Comparison of ENCODE assay signal across 8 mouse cellular contexts in genomic region chr16:32278396-32278795, GRCm38 (mm10). TPM values are rescaled to one million over a fixed set of nuclear protein-coding genes. Genes with fewer than 3 reads are reported as not detected.
DNase-seq lines count a peak whose midpoint lies in the region; ATAC-seq and TF ChIP-seq lines count a peak whose summit lies in the region.

No protein-coding gene starts in this region.

- peaks cover 6% of the 10 kb centered on the region for H3K36me3 ChIP-seq in thymus, adult 2 months (ENCODE audit: control insufficient read depth, insufficient read depth, low read length)
- peaks cover 17% of the 10 kb centered on the region for H3K36me3 ChIP-seq in liver, embryonic 11.5 days (ENCODE audit: control insufficient read depth, insufficient read depth, low read length)

- peak overlapping the region; percentile 72 for H3K4me2 ChIP-seq in liver, embryonic 11.5 days

- peaks cover 7% of the 10 kb centered on the region; the same call in 1 of the 2 replicates for H3K9me3 ChIP-seq in liver, embryonic 11.5 days (ENCODE audit: control insufficient read depth, low read length)

- no peak for ATAC-seq in liver, embryonic 11.5 days (replicated peaks; ENCODE audit: low FRiP score)
- ATAC-seq in activated CD4-positive, CD25-positive, alpha-beta regulatory T cell, adult 4 months, result no peak

- WGBS in thymus, adult 2 months, result 16% methylated on average over 7 of the region's 7 CpGs
- WGBS in liver, embryonic 11.5 days, result 45% methylated on average over 7 of the region's 7 CpGs

- H3K27ac ChIP-seq in thymus, adult 2 months (ENCODE audit: control insufficient read depth, insufficient read depth, low read length), result no peak overlapping the region
- H3K27ac ChIP-seq in liver, embryonic 11.5 days (ENCODE audit: low read depth, low read length), result peak overlapping the region; percentile 98

- H3K4me1 ChIP-seq in thymus, adult 2 months (replicated peaks; ENCODE audit: control insufficient read depth, insufficient read depth, low read length), result 0 out of 2 replicates have a peak, but pooled peaks cover 2% of the 10 kb centered on the region
- H3K4me1 ChIP-seq in liver, embryonic 11.5 days (replicated peaks; ENCODE audit: control insufficient read depth, insufficient read depth, low read length), result peaks cover 16% of the 10 kb centered on the region; the same call in 1 of the 2 replicates

- H3K4me3 ChIP-seq in thymus, adult 2 months (ENCODE audit: control insufficient read depth, insufficient read depth, low read length), result peak overlapping the region; percentile 82
- peak overlapping the region; percentile 77 for H3K4me3 ChIP-seq in liver, embryonic 11.5 days (ENCODE audit: low read depth, low read length)

- peak; percentile 19 for DNase-seq in adrenal gland, adult 2 months
- no peak for DNase-seq in adrenal gland, postnatal 36 days
- DNase-seq in thymus, adult 2 months, result no peak
- DNase-seq in thymus, adult 18-20 months, result no peak
- no peak for DNase-seq in liver, embryonic 11.5 days (ENCODE audit: low spot score)
- DNase-seq in frontal cortex, adult 2 months (ENCODE audit: extremely low spot score in 1 of 2, low spot score in 1 of 2), result no peak
- DNase-seq in gastrocnemius, postnatal 4 days (ENCODE audit: low spot score in 2 of 2), result no peak

- TF ChIP-seq POLR2A in thymus, adult 2 months (IDR thresholded peaks at IDR 0.05; ENCODE audit: control insufficient read depth, extremely low read depth, insufficient read depth, low read length, poor library complexity), result no peak

- no peaks in the 10 kb centered on the region for H3K27me3 ChIP-seq in thymus, adult 2 months (ENCODE audit: control insufficient read depth, insufficient read depth, low read length)
- H3K27me3 ChIP-seq in liver, embryonic 11.5 days (replicated peaks; ENCODE audit: control insufficient read depth, insufficient read depth, low read length), result no peaks in the 10 kb centered on the region

- peak overlapping the region; percentile 96 for H3K9ac ChIP-seq in liver, embryonic 11.5 days (ENCODE audit: low read depth, low read length)

- TF ChIP-seq CTCF in thymus, adult 2 months (IDR thresholded peaks at IDR 0.05; ENCODE audit: borderline replicate concordance, control insufficient read depth, extremely low read depth, insufficient read depth, low read length, poor library complexity), result no peak

RNA-seq across cellular contexts. Expression of gene Rnf168, which starts 1.1 kb away (rescaled TPM):
- total RNA-seq in adrenal gland, adult 2 months (2021), result 10 to 100 TPM; 20.4 to 24.8 TPM
- polyA plus RNA-seq in adrenal gland, adult 2 months (2012; rRNA removed), result 9.2 and 11.3 TPM in 2 replicates
- total RNA-seq in adrenal gland, postnatal 36 days (2021), result 10 to 100 TPM; 24.6 to 27.7 TPM
- polyA plus RNA-seq in thymus, adult 2 months (2012; rRNA removed), result 11.6 and 18.8 TPM in 2 replicates
- polyA plus RNA-seq in liver, embryonic 11.5 days (2014; fragmentation: Nextera tagmentation; extraction: Ambion mirVana), result 19.7 and 20.8 TPM in 2 replicates
- 15.5 and 16.9 TPM in 2 replicates for polyA plus RNA-seq in frontal cortex, adult 2 months (2012; rRNA removed)
- 10 to 100 TPM; 15.0 to 16.1 TPM for total RNA-seq in gastrocnemius, postnatal 4 days (2021)
- 10 to 100 TPM; 10.1 to 12.7 TPM for polyA plus RNA-seq in activated CD4-positive, CD25-positive, alpha-beta regulatory T cell, adult 4 months (2017; shearing (Covaris generic))

RNA-seq across cellular contexts. Expression of gene Smco1, which starts 7.1 kb away (rescaled TPM):
- not detected for total RNA-seq in adrenal gland, adult 2 months (2021)
- not detected in 2 replicates for polyA plus RNA-seq in adrenal gland, adult 2 months (2012; rRNA removed)
- under 1 TPM in 1 of 2 experiments, not detected in 1; 0.30 TPM for total RNA-seq in adrenal gland, postnatal 36 days (2021)
- polyA plus RNA-seq in thymus, adult 2 months (2012; rRNA removed), result 0.26 TPM in 1 of 2 replicates, not detected in the other
- not detected in 2 replicates for polyA plus RNA-seq in liver, embryonic 11.5 days (2014; fragmentation: Nextera tagmentation; extraction: Ambion mirVana)
- polyA plus RNA-seq in frontal cortex, adult 2 months (2012; rRNA removed), result 0.13 and 0.26 TPM in 2 replicates
- total RNA-seq in gastrocnemius, postnatal 4 days (2021), result 1 to 10 TPM; 3.2 to 5.4 TPM
- not detected for polyA plus RNA-seq in activated CD4-positive, CD25-positive, alpha-beta regulatory T cell, adult 4 months (2017; shearing (Covaris generic))

RNA-seq across cellular contexts. Expression of gene Wdr53, which starts 31.4 kb away (rescaled TPM):
- 10 to 100 TPM; 10.2 to 16.1 TPM for total RNA-seq in adrenal gland, adult 2 months (2021)
- 0.62 and 1.6 TPM in 2 replicates for polyA plus RNA-seq in adrenal gland, adult 2 months (2012; rRNA removed)
- 10 to 100 TPM; 13.7 to 14.8 TPM for total RNA-seq in adrenal gland, postnatal 36 days (2021)
- 5.3 and 5.4 TPM in 2 replicates for polyA plus RNA-seq in thymus, adult 2 months (2012; rRNA removed)
- 22.0 and 23.2 TPM in 2 replicates for polyA plus RNA-seq in liver, embryonic 11.5 days (2014; fragmentation: Nextera tagmentation; extraction: Ambion mirVana)
- polyA plus RNA-seq in frontal cortex, adult 2 months (2012; rRNA removed), result 10.6 and 11.9 TPM in 2 replicates
- 1 to 10 TPM; 8.5 to 9.0 TPM for total RNA-seq in gastrocnemius, postnatal 4 days (2021)
- polyA plus RNA-seq in activated CD4-positive, CD25-positive, alpha-beta regulatory T cell, adult 4 months (2017; shearing (Covaris generic)), result 10 to 100 TPM; 12.5 to 16.2 TPM

RNA-seq across cellular contexts. Expression of gene Fbxo45, which starts 31.4 kb away (rescaled TPM):
- 10 to 100 TPM; 12.8 to 16.8 TPM for total RNA-seq in adrenal gland, adult 2 months (2021)
- polyA plus RNA-seq in adrenal gland, adult 2 months (2012; rRNA removed), result 3.3 and 3.9 TPM in 2 replicates
- total RNA-seq in adrenal gland, postnatal 36 days (2021), result 10 to 100 TPM; 20.7 to 21.4 TPM
- polyA plus RNA-seq in thymus, adult 2 months (2012; rRNA removed), result 6.5 and 7.7 TPM in 2 replicates
- polyA plus RNA-seq in liver, embryonic 11.5 days (2014; fragmentation: Nextera tagmentation; extraction: Ambion mirVana), result 13.0 and 13.3 TPM in 2 replicates
- 23.1 and 25.6 TPM in 2 replicates for polyA plus RNA-seq in frontal cortex, adult 2 months (2012; rRNA removed)
- total RNA-seq in gastrocnemius, postnatal 4 days (2021), result 10 to 100 TPM; 13.8 to 14.1 TPM
- polyA plus RNA-seq in activated CD4-positive, CD25-positive, alpha-beta regulatory T cell, adult 4 months (2017; shearing (Covaris generic)), result 1 to 10 TPM; 3.5 to 4.2 TPM

RNA-seq across cellular contexts. Expression of gene Ubxn7, which starts 53.7 kb away (rescaled TPM):
- 10 to 100 TPM; 44.2 to 73.3 TPM for total RNA-seq in adrenal gland, adult 2 months (2021)
- polyA plus RNA-seq in adrenal gland, adult 2 months (2012; rRNA removed), result 1.3 and 1.8 TPM in 2 replicates
- total RNA-seq in adrenal gland, postnatal 36 days (2021), result 10 to 100 TPM; 57.4 to 70.5 TPM
- polyA plus RNA-seq in thymus, adult 2 months (2012; rRNA removed), result 50.1 and 60.4 TPM in 2 replicates
- 13.7 and 15.3 TPM in 2 replicates for polyA plus RNA-seq in liver, embryonic 11.5 days (2014; fragmentation: Nextera tagmentation; extraction: Ambion mirVana)
- 15.4 and 16.8 TPM in 2 replicates for polyA plus RNA-seq in frontal cortex, adult 2 months (2012; rRNA removed)
- total RNA-seq in gastrocnemius, postnatal 4 days (2021), result 10 to 100 TPM; 35.2 to 43.6 TPM
- 10 to 100 TPM; 14.2 to 16.1 TPM for polyA plus RNA-seq in activated CD4-positive, CD25-positive, alpha-beta regulatory T cell, adult 4 months (2017; shearing (Covaris generic))
